Mouse (Mus musculus) forebrain, postnatal 0 days (tissue): ENCODE data around the gene Olfr1309. TPM values are rescaled to one million over a fixed set of nuclear protein-coding genes. Genes with fewer than 3 reads are reported as not detected.
"Not testable (repeated sequence)": the region's sequence is repeated elsewhere in the genome, so short reads cannot be mapped to it uniquely, and the experiment has no call there.

Experiments used
- ATAC-seq: fragments of 200-750 bp; cut with Nextera tagmentation; 2 replicates; pipeline ENCODE4 v1.8.0; 2017; ENCODE audit warnings: mild to moderate bottlenecking, moderate library complexity
- DNase-seq: peaks from one replicate; pipeline ENCODE4 v3.0.0-alpha.2; 2015
- H3K27ac ChIP-seq: fragments of 300-500 bp; sonication (generic); 2 replicates; pipeline ENCODE4 v1.5.1; 2014; ENCODE audit warnings: low read depth, mild to moderate bottlenecking, antibody characterized with exemption, low read length, moderate library complexity, mixed read lengths
- H3K27me3 ChIP-seq: fragments of 300-500 bp; sonication (generic); 2 replicates; pipeline ENCODE4 v1.6.1; 2014; ENCODE audit warnings: mild to moderate bottlenecking, low read length, mixed read lengths; ENCODE audit not compliant: insufficient read depth
- H3K36me3 ChIP-seq: fragments of 300-500 bp; sonication (generic); 2 replicates; pipeline ENCODE4 v1.6.1; 2014; ENCODE audit warnings: mild to moderate bottlenecking, moderate library complexity; ENCODE audit not compliant: insufficient read depth
- H3K4me1 ChIP-seq: fragments of 300-500 bp; sonication (generic); 2 replicates; pipeline ENCODE4 v1.6.1; 2014; ENCODE audit warnings: antibody characterized with exemption; ENCODE audit not compliant: insufficient read depth
- H3K4me2 ChIP-seq: fragments of 300-500 bp; sonication (generic); 2 replicates; pipeline ENCODE4 v1.6.1; 2014; ENCODE audit warnings: low read depth, mild to moderate bottlenecking, moderate library complexity
- H3K4me3 ChIP-seq: fragments of 300-500 bp; sonication (generic); 2 replicates; pipeline ENCODE4 v1.5.1; 2014; ENCODE audit warnings: low read depth, low read length, mixed read lengths
- H3K9ac ChIP-seq: fragments of 300-500 bp; sonication (generic); 2 replicates; pipeline ENCODE4 v1.6.1; 2014; ENCODE audit warnings: mild to moderate bottlenecking
- H3K9me3 ChIP-seq: fragments of 300-500 bp; sonication (generic); 2 replicates; pipeline ENCODE4 v1.6.1; 2016; ENCODE audit warnings: low read length
- CTCF ChIP-seq: sonication (generic); IDR thresholded peaks from 2 replicates; pipeline ENCODE4 v1.5.1; 2016; ENCODE audit warnings: antibody characterized with exemption, control low read depth, low read depth
- WGBS: fragments of 180-500 bp; shearing (Covaris S2); extraction: QIAGEN DNeasy Blood & Tissue Kit; methylation state at CpG from one replicate; pipeline ENCODE4 v1.1.7; 2014; 5-methylcytosine and 5-hydroxymethylcytosine counted together
- polyA plus RNA-seq: library from polyadenylated mRNA; unstranded; fragments of >200 nt; fragmentation: Nextera tagmentation; extraction: Ambion mirVana; gene quantifications from 2 replicates; pipeline ENCODE4 v1.2.1, GENCODE M21; 2015
- total RNA-seq: library from RNA; depleted of rRNA; stranded (reverse); fragments of >200 nt; gene quantifications from 2 replicates; pipeline ENCODE4 v1.2.3, GENCODE M21; 2014; rRNA removed

Gene Olfr1309
- total RNA-seq (not detected in 2 replicates), polyA plus RNA-seq (not detected in 2 replicates)

DNA sequence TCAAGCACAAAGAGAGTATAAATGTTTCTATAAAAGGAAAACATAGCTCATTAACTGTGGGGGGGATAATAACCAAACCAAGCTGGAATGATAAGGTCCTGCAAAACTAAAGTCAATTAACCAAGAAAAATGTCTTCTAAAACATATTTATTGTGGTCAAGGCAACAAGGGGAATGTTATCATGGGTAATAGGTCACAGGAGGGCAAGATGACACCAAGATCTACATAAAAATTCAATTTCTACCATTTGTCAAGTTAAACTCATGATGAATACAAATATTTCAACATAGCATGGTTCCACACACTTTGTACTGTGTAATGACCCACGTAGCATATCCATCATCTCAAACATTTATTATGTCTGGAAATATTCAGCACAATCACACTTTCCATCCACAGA is at the start of gene Olfr1309:
Olfr1309 (minus strand) TSS at position 101 of the 400 bp plus-strand sequence.
- Histone ChIP-seq H3K4me3 (no peak within 1 kb of the TSS), H3K4me1 (no peaks in the 10 kb centered on the region), H3K9me3 (no peaks in the 10 kb centered on the region), H3K27ac (no peak within 1 kb of the TSS), H3K4me2 (no peak within 1 kb of the TSS), H3K27me3 (no peaks in the 10 kb centered on the region), H3K36me3 (no peaks in the 10 kb centered on the region), H3K9ac (no peak within 1 kb of the TSS)
- ATAC-seq (no peak), DNase-seq (no peak)
- TF ChIP-seq CTCF = no peak
- 57% methylated on average over 1 of the region's 1 CpGs for WGBS

GRCm38 (mm10) chr2:112026971-112027370 is 36.9 kb upstream of the Olfr1309 start:
- not testable (repeated sequence) for H3K36me3 ChIP-seq, DNase-seq, H3K9me3 ChIP-seq, H3K4me2 ChIP-seq, H3K4me3 ChIP-seq, ATAC-seq, H3K27me3 ChIP-seq, H3K27ac ChIP-seq, H3K4me1 ChIP-seq, H3K9ac ChIP-seq
- WGBS = 52% methylated on average over 6 of the region's 6 CpGs

- WGBS = 95% methylated on average over 2 of the region's 2 CpGs
These were observed 34.2 kb upstream of the Olfr1309 start, which contains the start of gene Olfr1311 for GRCm38 (mm10) chr2:112024312-112024711. Gene Olfr1311, minus strand, starts transcription at chr2:112024412.

DNA sequence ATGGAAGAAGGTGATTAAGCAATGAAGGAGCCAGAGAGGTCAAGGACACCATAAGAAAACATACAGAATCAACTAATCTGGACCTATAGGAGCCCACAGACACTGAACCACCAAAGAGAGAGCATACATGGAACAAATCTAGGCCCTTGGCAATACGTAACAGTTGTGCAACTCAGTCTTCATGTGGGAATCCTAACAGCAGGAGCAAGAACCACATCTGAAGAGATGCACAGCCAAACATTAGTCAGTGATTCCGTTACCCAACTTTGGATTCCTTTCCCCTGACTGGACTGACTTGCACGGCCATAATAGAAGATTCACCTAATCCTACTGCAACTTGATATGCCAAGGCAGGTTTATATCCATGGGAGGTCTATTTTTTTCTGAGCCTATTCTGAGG is 24.8 kb upstream of the Olfr1309 start:
- Histone ChIP-seq H3K27ac (no peak overlapping the region), H3K36me3 (no peaks in the 10 kb centered on the region), H3K9me3 (no peaks in the 10 kb centered on the region), H3K4me3 (no peak overlapping the region), H3K9ac (no peak overlapping the region), H3K27me3 (no peaks in the 10 kb centered on the region), H3K4me2 (no peak overlapping the region), H3K4me1 (no peaks in the 10 kb centered on the region)
- TF ChIP-seq CTCF = no peak
- ATAC-seq (no peak), DNase-seq (no peak)
- 86% methylated on average over 3 of the region's 3 CpGs for WGBS

More at GRCm38 (mm10) chr2:112024312-112024711, 34.2 kb upstream of the Olfr1309 start, which contains the start of gene Olfr1311:
- DNase-seq (no peak), ATAC-seq (no peak)
- Histone ChIP-seq H3K4me2 (no peak within 1 kb of the TSS), H3K4me3 (no peak within 1 kb of the TSS), H3K27ac (no peak within 1 kb of the TSS), H3K9me3 (no peaks in the 10 kb centered on the region), H3K4me1 (no peaks in the 10 kb centered on the region), H3K36me3 (no peaks in the 10 kb centered on the region), H3K27me3 (no peaks in the 10 kb centered on the region), H3K9ac (no peak within 1 kb of the TSS)
- TF ChIP-seq CTCF = no peak

GRCm38 (mm10) chr2:112012608-112013007 is 22.5 kb upstream of the Olfr1309 start, which contains the start of gene Olfr1310:
Gene Olfr1310, minus strand, starts transcription at chr2:112012708.
- no peaks in the 10 kb centered on the region for H3K36me3 ChIP-seq
- no peak within 1 kb of the TSS for H3K4me2 ChIP-seq
- H3K27me3 ChIP-seq = no peaks in the 10 kb centered on the region
- ATAC-seq (no peak), DNase-seq (no peak)
- H3K4me1 ChIP-seq = no peaks in the 10 kb centered on the region
- H3K9ac ChIP-seq = no peak within 1 kb of the TSS
- no peak within 1 kb of the TSS for H3K4me3 ChIP-seq
- no peak for TF ChIP-seq CTCF
- H3K27ac ChIP-seq = no peak within 1 kb of the TSS
- H3K9me3 ChIP-seq = no peaks in the 10 kb centered on the region

DNA sequence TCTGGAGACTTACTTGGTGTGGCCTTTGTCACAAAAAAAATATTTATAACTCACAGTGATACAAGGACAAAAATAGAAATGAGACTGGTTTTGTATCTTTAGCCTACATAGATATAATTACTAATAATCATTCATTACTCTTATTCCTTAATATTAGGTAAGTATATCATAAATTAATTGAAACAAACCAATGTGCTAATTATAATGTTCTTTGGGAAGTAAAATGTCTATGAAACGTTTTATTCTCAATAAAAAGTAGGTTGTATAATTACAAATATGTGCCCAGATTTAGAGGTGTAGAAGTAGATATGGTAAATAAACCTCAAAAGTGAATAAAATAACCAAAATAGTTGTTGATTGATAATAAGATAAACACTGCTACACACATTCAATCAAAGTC is 25.2 kb downstream of the Olfr1309 start, which contains the start of gene Olfr1308:
Olfr1308 (minus strand) TSS at position 101 of the 400 bp plus-strand sequence.
- no peak within 1 kb of the TSS for H3K27ac ChIP-seq
- H3K4me1 ChIP-seq = no peaks in the 10 kb centered on the region
- H3K9ac ChIP-seq = no peak within 1 kb of the TSS
- ATAC-seq (no peak), DNase-seq (no peak)
- TF ChIP-seq CTCF = no peak
- H3K36me3 ChIP-seq = no peaks in the 10 kb centered on the region
- 50% methylated on average over 1 of the region's 1 CpGs for WGBS
- no peaks in the 10 kb centered on the region for H3K9me3 ChIP-seq
- no peaks in the 10 kb centered on the region for H3K27me3 ChIP-seq
- no peak within 1 kb of the TSS for H3K4me3 ChIP-seq
- H3K4me2 ChIP-seq = no peak within 1 kb of the TSS

DNA sequence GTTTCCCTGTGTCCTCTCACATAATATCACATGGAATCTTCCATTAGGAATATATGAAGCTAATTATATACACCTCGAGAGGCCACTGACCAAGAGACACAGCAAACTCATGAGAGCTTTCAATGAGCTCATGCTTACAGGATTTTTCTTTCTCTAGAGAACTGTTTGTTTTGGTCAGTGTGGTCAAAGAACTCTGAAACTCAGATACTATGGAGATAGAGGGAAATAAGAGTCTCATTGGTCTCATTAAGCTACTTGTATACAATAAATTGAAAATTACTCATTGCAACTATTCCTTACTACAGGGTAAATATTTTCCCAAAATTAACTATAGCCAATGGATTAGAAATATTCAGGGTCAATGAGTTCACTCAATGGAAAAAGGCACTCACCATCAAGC is 40.7 kb downstream of the Olfr1309 start, which contains the start of gene Olfr1307:
Olfr1307 (minus strand) TSS at position 101 of the 400 bp plus-strand sequence.
- TF ChIP-seq CTCF = no peak
- H3K27ac ChIP-seq = no peak within 1 kb of the TSS
- H3K4me1 ChIP-seq = no peaks in the 10 kb centered on the region
- H3K27me3 ChIP-seq = no peaks in the 10 kb centered on the region
- no peaks in the 10 kb centered on the region for H3K9me3 ChIP-seq
- no peak within 1 kb of the TSS for H3K4me3 ChIP-seq
- no peak for DNase-seq
- H3K36me3 ChIP-seq = no peaks in the 10 kb centered on the region
- no peak within 1 kb of the TSS for H3K4me2 ChIP-seq
- WGBS = 81% methylated on average over 1 of the region's 1 CpGs
- H3K9ac ChIP-seq = no peak within 1 kb of the TSS
- no peak for ATAC-seq

Other genes with a start within 250 kb of the Olfr1309 start
- not detected in 2 replicates for gene Olfr1301, start 239.3 kb downstream of the Olfr1309 start, total RNA-seq
- gene Olfr1301, start 239.3 kb downstream of the Olfr1309 start, polyA plus RNA-seq = not detected in 2 replicates
- gene Olfr1302, start 212.9 kb downstream of the Olfr1309 start, total RNA-seq = not detected in 2 replicates
- gene Olfr1302, start 212.9 kb downstream of the Olfr1309 start, polyA plus RNA-seq = not detected in 2 replicates
- not detected in 2 replicates for gene Olfr1303, start 169.9 kb downstream of the Olfr1309 start, total RNA-seq
- not detected in 2 replicates for gene Olfr1303, start 169.9 kb downstream of the Olfr1309 start, polyA plus RNA-seq
- gene Olfr1305, start 113.1 kb downstream of the Olfr1309 start, total RNA-seq = not detected in 2 replicates
- not detected in 2 replicates for gene Olfr1305, start 113.1 kb downstream of the Olfr1309 start, polyA plus RNA-seq
- not detected in 2 replicates for gene Olfr1306, start 74.0 kb downstream of the Olfr1309 start, total RNA-seq
- not detected in 2 replicates for gene Olfr1306, start 74.0 kb downstream of the Olfr1309 start, polyA plus RNA-seq
- gene Olfr1307, start 40.8 kb downstream of the Olfr1309 start, total RNA-seq = not detected in 2 replicates
- gene Olfr1307, start 40.8 kb downstream of the Olfr1309 start, polyA plus RNA-seq = 0.01 TPM in 1 of 2 replicates, not detected in the other
- gene Olfr1308, start 25.3 kb downstream of the Olfr1309 start, total RNA-seq = not detected in 2 replicates
- not detected in 2 replicates for gene Olfr1308, start 25.3 kb downstream of the Olfr1309 start, polyA plus RNA-seq
- not detected in 2 replicates for gene Olfr1310, start 22.4 kb upstream of the Olfr1309 start, total RNA-seq
- not detected in 2 replicates for gene Olfr1310, start 22.4 kb upstream of the Olfr1309 start, polyA plus RNA-seq
- gene Olfr1311, start 34.1 kb upstream of the Olfr1309 start, total RNA-seq = not detected in 2 replicates
- gene Olfr1311, start 34.1 kb upstream of the Olfr1309 start, polyA plus RNA-seq = not detected in 2 replicates
- gene Olfr1312, start 60.0 kb upstream of the Olfr1309 start, total RNA-seq = not detected in 2 replicates
- not detected in 2 replicates for gene Olfr1312, start 60.0 kb upstream of the Olfr1309 start, polyA plus RNA-seq
- not detected in 2 replicates for gene Olfr1313, start 87.6 kb upstream of the Olfr1309 start, total RNA-seq
- gene Olfr1313, start 87.6 kb upstream of the Olfr1309 start, polyA plus RNA-seq = not detected in 2 replicates
- not detected in 2 replicates for gene Olfr1314, start 106.5 kb upstream of the Olfr1309 start, total RNA-seq
- not detected in 2 replicates for gene Olfr1314, start 106.5 kb upstream of the Olfr1309 start, polyA plus RNA-seq
- not detected in 2 replicates for gene Olfr1315-ps1, start 125.2 kb upstream of the Olfr1309 start, total RNA-seq
- gene Olfr1315-ps1, start 125.2 kb upstream of the Olfr1309 start, polyA plus RNA-seq = not detected in 2 replicates
- gene Olfr1316, start 144.7 kb upstream of the Olfr1309 start, total RNA-seq = not detected in 2 replicates
- gene Olfr1316, start 144.7 kb upstream of the Olfr1309 start, polyA plus RNA-seq = not detected in 2 replicates
- gene Olfr1317, start 150.0 kb upstream of the Olfr1309 start, total RNA-seq = not detected in 2 replicates
- gene Olfr1317, start 150.0 kb upstream of the Olfr1309 start, polyA plus RNA-seq = not detected in 2 replicates
- not detected in 2 replicates for gene Olfr1318, start 163.9 kb upstream of the Olfr1309 start, total RNA-seq
- 0.05 TPM in 1 of 2 replicates, not detected in the other for gene Olfr1318, start 163.9 kb upstream of the Olfr1309 start, polyA plus RNA-seq
- 23.9 and 27.6 TPM in 2 replicates for gene Lpcat4, start 249.2 kb upstream of the Olfr1309 start, total RNA-seq
- 12.8 and 17.3 TPM in 2 replicates for gene Lpcat4, start 249.2 kb upstream of the Olfr1309 start, polyA plus RNA-seq